Mouse (Mus musculus) embryonic fibroblast, embryonic 13.5 days (primary cell): Measurements from ENCODE around the gene Dnmbp. TPM values are rescaled to one million over a fixed set of nuclear protein-coding genes. Genes with fewer than 3 reads are reported as not detected.

Experiments
- H3K27ac ChIP-seq: 2 replicates; pipeline ENCODE4 v1.5.1; 2012; ENCODE audit warnings: low read length, control low read depth, inconsistent platforms; ENCODE audit not compliant: insufficient read depth
- H3K4me1 ChIP-seq: 2 replicates; pipeline ENCODE4 v1.6.1; 2011; ENCODE audit warnings: low read length; ENCODE audit not compliant: control insufficient read depth, insufficient read depth
- H3K4me3 ChIP-seq: 2 replicates; pipeline ENCODE4 v1.5.1; 2011; ENCODE audit warnings: mild to moderate bottlenecking, control low read depth, low read length; ENCODE audit not compliant: insufficient read depth
- CTCF ChIP-seq: IDR thresholded peaks from 2 replicates; pipeline ENCODE4 v1.5.1; 2011; ENCODE audit warnings: mild to moderate bottlenecking, control low read depth, low read length, moderate library complexity, borderline replicate concordance; ENCODE audit not compliant: insufficient read depth
- POLR2A ChIP-seq: IDR thresholded peaks from 2 replicates; pipeline ENCODE4 v1.6.1; 2011; ENCODE audit warnings: low read depth, mild to moderate bottlenecking, control low read depth, low read length, moderate library complexity
- polyA plus RNA-seq: library from polyadenylated mRNA; stranded (reverse); fragments of >200 nt; gene quantifications from 2 replicates; pipeline ENCODE4 v1.2.4, GENCODE M21; 2011; ENCODE audit warnings: low read depth; ENCODE audit not compliant: missing spikeins, insufficient read length

Gene Dnmbp
- polyA plus RNA-seq, 1 experiment = 13.3 TPM

- H3K4me1 ChIP-seq = no peaks in the 10 kb centered on the region
- no peak overlapping the region for H3K4me3 ChIP-seq
- no peak overlapping the region for H3K27ac ChIP-seq
- TF ChIP-seq CTCF = no peak
- TF ChIP-seq POLR2A = no peak
Observed at GRCm38 (mm10) chr19:43926141-43926987, 13.6 kb downstream of the Dnmbp start.

DNA sequence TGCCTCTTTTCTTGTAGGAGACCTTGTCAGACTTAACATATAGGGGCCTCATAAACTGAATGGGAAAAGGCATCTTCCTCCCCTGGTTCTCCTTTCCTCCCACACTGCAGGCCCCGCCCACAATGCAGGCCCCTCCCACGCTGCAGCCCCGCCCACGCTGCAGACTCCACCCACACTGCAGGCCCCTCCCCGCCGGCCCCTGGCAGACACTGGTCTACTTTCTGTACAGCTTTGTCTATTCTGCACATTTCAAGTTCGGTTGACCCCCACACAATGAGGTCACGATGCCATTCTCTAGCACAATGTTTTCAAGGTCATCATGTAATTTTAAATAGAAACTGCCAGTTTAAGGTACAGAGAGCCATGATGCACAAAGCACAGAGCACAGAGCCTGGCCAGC, 15.6 kb downstream of the Dnmbp start:
- TF ChIP-seq POLR2A (no peak), CTCF (no peak)
- Histone ChIP-seq H3K4me3 (no peak overlapping the region), H3K27ac (no peak overlapping the region), H3K4me1 (peaks cover 3% of the 10 kb centered on the region; the same call in 1 of the 2 replicates)

- Histone ChIP-seq H3K4me1 (peaks cover 3% of the 10 kb centered on the region; the same call in 1 of the 2 replicates), H3K27ac (no peak overlapping the region), H3K4me3 (no peak overlapping the region)
- TF ChIP-seq CTCF (no peak; the same call in 1 of the 2 replicates), POLR2A (no peak)
Observed at GRCm38 (mm10) chr19:43922963-43923362, 17.0 kb downstream of the Dnmbp start.

- TF ChIP-seq POLR2A (no peak), CTCF (no peak)
- H3K27ac ChIP-seq = no peak overlapping the region
- H3K4me3 ChIP-seq = no peak overlapping the region
- peaks cover 11% of the 10 kb centered on the region; the same call in 1 of the 2 replicates for H3K4me1 ChIP-seq
Observed at GRCm38 (mm10) chr19:43921410-43921809, 18.6 kb downstream of the Dnmbp start.

DNA sequence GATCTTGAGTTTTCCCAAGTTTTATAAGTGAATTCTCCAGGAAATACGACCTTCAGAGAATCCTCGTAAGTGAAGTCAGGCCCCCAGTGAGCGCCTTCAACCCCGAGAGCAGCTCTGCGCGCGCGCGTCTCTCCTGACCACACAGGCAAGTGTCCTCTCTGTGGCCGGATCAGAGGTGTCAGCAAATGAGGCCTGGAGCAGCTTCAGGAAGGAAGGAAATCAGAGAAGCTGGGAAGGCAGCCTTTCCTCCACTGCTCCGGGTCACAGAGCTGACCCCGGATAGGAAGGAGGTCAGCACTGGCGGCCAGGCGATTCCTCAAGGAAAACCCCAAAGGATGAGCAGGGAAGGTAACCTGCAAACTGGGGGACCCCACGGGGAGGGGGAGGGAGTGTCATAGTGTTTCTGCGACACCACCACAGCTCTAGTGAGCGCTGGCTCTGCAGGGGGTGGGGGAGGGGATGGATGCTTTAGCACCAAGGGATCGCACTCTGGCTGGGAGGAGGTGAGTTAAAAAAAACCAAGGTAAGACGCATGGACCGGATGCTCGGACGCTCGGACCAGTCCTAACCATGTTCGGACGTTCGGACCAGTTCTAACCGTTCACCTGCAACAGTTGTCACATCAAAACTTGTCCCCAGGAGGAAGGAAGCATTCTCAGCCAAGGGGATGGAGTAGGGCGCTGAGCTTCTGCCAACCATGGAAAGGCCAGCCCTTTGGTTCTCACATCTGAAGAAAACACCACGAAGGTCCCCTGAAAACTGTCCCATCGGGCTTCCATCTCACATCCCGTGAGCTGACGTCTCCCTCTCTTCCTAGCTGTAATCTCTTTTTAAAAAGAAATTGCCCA, 19.3 kb downstream of the Dnmbp start:
- TF ChIP-seq POLR2A (no peak), CTCF (no peak)
- Histone ChIP-seq H3K4me1 (peaks cover 16% of the 10 kb centered on the region; the same call in 1 of the 2 replicates), H3K27ac (no peak overlapping the region), H3K4me3 (no peak overlapping the region)

DNA sequence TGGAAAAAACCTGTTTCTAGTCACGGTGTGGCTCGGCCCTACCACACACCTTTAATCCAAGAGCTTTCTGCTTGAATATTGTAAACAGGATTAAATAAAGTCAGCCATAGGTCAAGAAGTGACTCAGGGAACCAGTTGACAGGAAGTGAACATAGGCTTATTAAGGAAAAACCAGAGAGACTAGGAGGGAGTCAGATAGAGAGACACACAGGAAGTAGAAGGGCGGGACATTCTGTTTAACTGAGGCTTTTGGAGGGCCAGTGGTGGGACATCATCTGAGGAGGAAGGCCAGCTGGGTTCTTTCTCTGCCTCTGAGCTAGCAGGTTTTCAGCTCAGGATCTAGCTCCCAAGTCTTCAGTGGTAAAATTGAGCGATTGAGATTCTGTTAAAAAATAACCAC, 20.1 kb downstream of the Dnmbp start:
- Histone ChIP-seq H3K4me3 (no peak overlapping the region), H3K4me1 (peaks cover 16% of the 10 kb centered on the region; the same call in 1 of the 2 replicates), H3K27ac (no peak overlapping the region)
- no peak for TF ChIP-seq POLR2A
- no peak for TF ChIP-seq CTCF

DNA sequence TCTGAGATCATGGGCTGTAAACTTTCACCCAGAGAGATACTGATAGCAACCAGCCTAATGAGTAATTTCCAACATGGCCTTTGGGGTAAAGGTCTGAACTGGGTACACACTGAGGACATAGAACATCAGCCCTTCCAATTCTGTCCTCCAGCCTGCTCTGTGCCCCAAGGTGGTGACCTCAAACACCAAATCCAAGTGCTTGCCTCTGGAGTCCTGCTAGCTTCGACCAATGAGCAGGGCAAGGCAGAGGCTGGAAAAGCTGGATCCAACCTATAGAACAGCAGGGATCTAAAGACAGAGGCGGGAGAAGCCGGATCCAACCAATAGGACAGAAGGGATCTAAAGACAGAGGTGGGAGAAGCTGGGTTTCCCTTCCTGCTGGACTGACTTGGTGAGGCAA, 21.2 kb downstream of the Dnmbp start:
- no peak overlapping the region for H3K27ac ChIP-seq
- H3K4me1 ChIP-seq = peaks cover 16% of the 10 kb centered on the region; the same call in 1 of the 2 replicates
- H3K4me3 ChIP-seq = no peak overlapping the region
- TF ChIP-seq POLR2A = no peak

DNA sequence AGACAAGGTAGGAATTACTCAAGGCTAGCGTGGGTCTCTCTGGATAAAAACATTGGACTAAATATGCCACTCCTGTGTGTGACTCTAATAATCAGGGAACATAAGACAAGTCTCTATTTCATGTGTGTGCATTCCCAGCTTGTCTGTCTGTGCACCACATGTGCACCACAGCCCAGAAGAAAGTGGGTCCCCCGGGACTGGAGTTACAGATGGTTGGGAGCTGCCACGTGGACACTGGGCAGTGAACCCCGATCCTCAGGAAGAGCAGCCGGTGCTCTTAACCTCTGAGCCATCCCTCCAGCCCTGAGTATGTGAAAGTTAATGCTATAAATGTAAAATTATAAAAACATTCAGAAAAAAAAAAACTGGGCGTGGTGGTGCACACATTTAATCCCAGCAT, 22.2 kb downstream of the Dnmbp start:
- Histone ChIP-seq H3K27ac (no peak overlapping the region), H3K4me1 (peaks cover 22% of the 10 kb centered on the region; the same call in 1 of the 2 replicates), H3K4me3 (no peak overlapping the region)
- TF ChIP-seq POLR2A (no peak), CTCF (no peak)

DNA sequence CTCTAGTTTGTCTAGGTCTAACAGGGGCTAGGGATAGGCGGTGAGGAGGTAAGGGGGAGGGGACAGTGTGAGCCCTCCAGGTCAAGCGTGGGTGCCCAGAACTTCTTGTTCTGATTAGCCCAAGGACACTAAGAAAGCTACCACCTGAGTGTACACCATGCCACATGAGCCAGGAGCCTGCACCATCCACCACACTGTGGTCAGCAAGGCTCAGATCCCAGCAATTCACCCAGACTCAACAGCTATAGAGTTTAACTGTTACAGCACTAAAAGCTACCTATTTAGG, 22.6 kb downstream of the Dnmbp start:
- Histone ChIP-seq H3K27ac (no peak overlapping the region), H3K4me3 (no peak overlapping the region), H3K4me1 (peaks cover 23% of the 10 kb centered on the region; the same call in 1 of the 2 replicates)
- TF ChIP-seq POLR2A = no peak
- no peak for TF ChIP-seq CTCF

DNA sequence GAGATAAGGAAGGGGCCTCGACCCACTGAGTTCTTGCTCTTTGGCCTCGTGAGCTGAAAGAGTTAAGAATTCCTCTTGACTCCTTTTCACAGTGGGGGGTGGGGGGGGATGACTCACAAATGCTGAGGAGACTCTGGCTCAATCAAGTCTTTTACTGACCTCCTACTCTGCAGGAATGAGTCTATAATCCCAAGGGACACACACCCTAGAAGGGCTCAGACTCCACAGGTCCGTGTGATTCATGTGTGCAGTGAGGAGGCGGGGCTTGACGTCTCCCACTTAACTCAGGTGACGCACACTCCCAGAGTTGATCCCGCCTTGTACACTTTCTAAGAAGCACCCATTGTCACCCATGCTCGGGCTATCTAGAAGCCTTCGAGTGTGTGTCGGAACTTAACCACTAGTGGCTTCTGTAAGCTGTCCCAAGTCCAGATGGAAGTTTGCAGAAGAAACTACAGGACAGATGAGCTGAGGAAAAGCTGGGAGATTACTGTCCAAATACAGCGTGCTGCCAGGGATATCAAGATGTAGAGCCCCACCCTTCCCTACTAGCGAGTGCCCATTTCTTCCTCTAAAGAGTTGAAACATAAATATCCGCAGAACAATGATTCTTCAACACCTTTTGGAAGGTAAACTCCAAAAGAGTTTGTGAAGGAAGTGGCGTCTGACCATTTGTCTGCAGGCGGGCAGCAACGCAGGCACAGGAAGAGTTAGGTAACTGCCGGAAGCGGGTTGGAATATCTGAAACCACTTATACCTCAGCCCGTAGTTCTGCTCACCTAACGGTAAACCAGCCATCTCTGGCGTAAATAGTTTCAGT, 23.2 kb downstream of the Dnmbp start:
- no peak overlapping the region for H3K27ac ChIP-seq
- H3K4me3 ChIP-seq = no peak overlapping the region
- peaks cover 23% of the 10 kb centered on the region; the same call in 1 of the 2 replicates for H3K4me1 ChIP-seq
- TF ChIP-seq CTCF = no peak
- no peak for TF ChIP-seq POLR2A
